Mouse (Mus musculus): ENCODE measurements at regions not wholly inside any gene's neighbourhood (a gene's known extent, or its start where the extent isn't known, plus 50 kb on each side); places are given as distances from the start of the nearest gene placed in this dataset.

DNA sequence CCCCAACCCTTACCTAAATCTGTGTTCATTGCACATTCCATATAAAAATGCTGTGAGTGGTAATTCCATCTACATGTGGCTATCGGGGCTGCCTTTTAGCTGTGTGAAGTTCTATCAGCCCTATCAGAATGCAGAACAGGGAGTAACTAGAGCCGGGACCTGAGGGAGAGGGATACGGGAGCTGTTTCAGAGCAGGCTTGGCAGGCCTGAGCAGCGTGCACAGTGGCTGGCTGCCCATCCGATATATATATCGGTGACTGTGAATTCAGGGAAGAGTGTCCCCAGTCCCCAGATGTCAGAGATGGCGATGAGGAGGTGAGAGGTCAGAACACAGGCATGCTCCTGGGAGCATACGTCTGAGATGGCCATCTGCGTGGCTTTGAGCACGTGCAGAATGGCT is 79.0 kb downstream of the Arl4c start:
- no peaks in the 10 kb centered on the region for H3K36me3 ChIP-seq
- H3K4me3 ChIP-seq, result no peak overlapping the region
- H3K27ac ChIP-seq, result 0 out of 2 replicates have a peak overlapping the region, but pooled peaks have one; percentile 23
- H3K9me3 ChIP-seq, result no peaks in the 10 kb centered on the region
- no peaks in the 10 kb centered on the region for H3K27me3 ChIP-seq (ENCODE audit: insufficient read depth, poor library complexity, severe bottlenecking)
- 57% methylated on average over 10 of the region's 10 CpGs for WGBS
- peak; percentile 23 for DNase-seq (ENCODE audit: low spot score)
- peaks cover 14% of the 10 kb centered on the region for H3K4me1 ChIP-seq (replicated peaks)

GRCm38 (mm10) chr1:88622356-88622755 is 79.7 kb downstream of the Arl4c start:
- Histone ChIP-seq H3K4me3 (no peak overlapping the region), H3K4me1 (replicated peaks) (peaks cover 14% of the 10 kb centered on the region), H3K36me3 (no peaks in the 10 kb centered on the region), H3K27me3 (ENCODE audit: insufficient read depth, poor library complexity, severe bottlenecking) (no peaks in the 10 kb centered on the region), H3K27ac (no peak overlapping the region), H3K9me3 (no peaks in the 10 kb centered on the region)
- no peak for DNase-seq (ENCODE audit: low spot score)
- 85% methylated on average over 6 of the region's 6 CpGs for WGBS

GRCm38 (mm10) chr1:88621214-88621613 is 80.8 kb downstream of the Arl4c start:
- no peak for DNase-seq (ENCODE audit: low spot score)
- no peak overlapping the region for H3K27ac ChIP-seq
- H3K27me3 ChIP-seq (ENCODE audit: insufficient read depth, poor library complexity, severe bottlenecking), result no peaks in the 10 kb centered on the region
- no peaks in the 10 kb centered on the region for H3K9me3 ChIP-seq
- peaks cover 14% of the 10 kb centered on the region for H3K4me1 ChIP-seq (replicated peaks)
- H3K4me3 ChIP-seq, result no peak overlapping the region
- 79% methylated on average over 2 of the region's 2 CpGs for WGBS
- H3K36me3 ChIP-seq, result no peaks in the 10 kb centered on the region

DNA sequence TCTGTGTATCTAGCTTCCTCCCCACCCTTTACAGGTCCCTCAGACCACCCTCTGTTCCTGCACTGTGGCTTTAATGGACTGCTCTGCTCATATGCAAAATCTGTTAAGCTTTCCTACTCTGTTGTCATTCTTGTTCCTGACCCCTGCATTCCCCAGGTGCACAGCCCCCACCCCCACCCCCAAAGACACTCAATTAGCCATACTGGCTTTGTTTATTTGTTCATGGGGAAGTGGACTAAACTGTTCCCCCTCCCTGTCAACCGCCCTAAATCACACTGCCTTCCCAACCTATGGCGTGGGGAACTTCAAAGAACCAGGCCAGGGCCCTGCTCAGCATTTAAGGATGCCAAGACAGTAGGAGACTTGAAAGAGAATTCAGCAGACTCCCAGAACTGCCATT is 89.0 kb downstream of the Arl4c start:
- Histone ChIP-seq H3K36me3 (no peaks in the 10 kb centered on the region), H3K27ac (peak overlapping the region; percentile 9), H3K27me3 (ENCODE audit: insufficient read depth, poor library complexity, severe bottlenecking) (no peaks in the 10 kb centered on the region), H3K9me3 (no peaks in the 10 kb centered on the region), H3K4me3 (no peak overlapping the region), H3K4me1 (replicated peaks) (peaks cover 24% of the 10 kb centered on the region)
- 6% methylated on average over 2 of the region's 2 CpGs for WGBS
- DNase-seq (ENCODE audit: low spot score), result peak; percentile 27

- Histone ChIP-seq H3K4me3 (no peak overlapping the region), H3K36me3 (no peaks in the 10 kb centered on the region), H3K4me1 (replicated peaks) (peaks cover 25% of the 10 kb centered on the region), H3K27ac (peak overlapping the region; percentile 40; the same call in 1 of the 2 replicates), H3K9me3 (no peaks in the 10 kb centered on the region), H3K27me3 (ENCODE audit: insufficient read depth, poor library complexity, severe bottlenecking) (0 out of 2 replicates have a peak, but pooled peaks cover 4% of the 10 kb centered on the region)
- DNase-seq (ENCODE audit: low spot score), result no peak
- 72% methylated on average over 5 of the region's 5 CpGs for WGBS
These were observed 90.8 kb downstream of the Arl4c start for GRCm38 (mm10) chr1:88611241-88611640.

DNA sequence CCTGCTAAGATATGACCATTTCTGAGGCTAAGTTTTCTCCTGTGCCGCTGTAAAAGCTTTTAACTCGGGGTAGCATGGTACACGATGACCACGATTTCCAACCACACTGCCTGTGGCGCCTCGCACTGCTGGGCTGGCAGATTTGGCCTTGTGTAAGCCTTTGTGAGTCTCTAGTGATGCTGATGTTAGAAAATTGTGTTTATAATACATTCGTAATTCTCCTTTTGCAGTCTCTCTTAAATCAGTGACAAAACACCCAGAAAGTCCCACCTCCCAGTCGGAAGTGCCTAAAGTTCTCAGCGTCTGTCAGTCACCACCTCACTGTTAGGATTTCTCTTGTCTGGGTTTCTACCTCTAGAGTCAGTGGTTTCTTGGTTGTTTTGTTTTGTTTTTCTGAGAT is 91.2 kb downstream of the Arl4c start:
- WGBS, result 89% methylated on average over 9 of the region's 9 CpGs
- Histone ChIP-seq H3K4me1 (replicated peaks) (peaks cover 30% of the 10 kb centered on the region), H3K27ac (no peak overlapping the region), H3K4me3 (no peak overlapping the region), H3K36me3 (no peaks in the 10 kb centered on the region), H3K27me3 (ENCODE audit: insufficient read depth, poor library complexity, severe bottlenecking) (0 out of 2 replicates have a peak, but pooled peaks cover 4% of the 10 kb centered on the region), H3K9me3 (no peaks in the 10 kb centered on the region)
- no peak for DNase-seq (ENCODE audit: low spot score)

- H3K27ac ChIP-seq, result no peak overlapping the region
- H3K4me3 ChIP-seq, result no peak overlapping the region
- no peaks in the 10 kb centered on the region for H3K9me3 ChIP-seq
- no peak for DNase-seq (ENCODE audit: low spot score)
- H3K4me1 ChIP-seq (replicated peaks), result peaks cover 34% of the 10 kb centered on the region
- 0 out of 2 replicates have a peak, but pooled peaks cover 4% of the 10 kb centered on the region for H3K27me3 ChIP-seq (ENCODE audit: insufficient read depth, poor library complexity, severe bottlenecking)
- no peaks in the 10 kb centered on the region for H3K36me3 ChIP-seq
- 39% methylated on average over 8 of the region's 8 CpGs for WGBS
These were observed 93.2 kb downstream of the Arl4c start for GRCm38 (mm10) chr1:88608826-88609225.

- Histone ChIP-seq H3K27ac (no peak overlapping the region), H3K9me3 (no peaks in the 10 kb centered on the region), H3K4me1 (replicated peaks) (peaks cover 31% of the 10 kb centered on the region), H3K27me3 (ENCODE audit: insufficient read depth, poor library complexity, severe bottlenecking) (0 out of 2 replicates have a peak, but pooled peaks cover 4% of the 10 kb centered on the region), H3K36me3 (no peaks in the 10 kb centered on the region), H3K4me3 (no peak overlapping the region)
- DNase-seq (ENCODE audit: low spot score), result no peak
- 44% methylated on average over 8 of the region's 8 CpGs for WGBS
These were observed 93.8 kb downstream of the Arl4c start for GRCm38 (mm10) chr1:88608236-88608635.

DNA sequence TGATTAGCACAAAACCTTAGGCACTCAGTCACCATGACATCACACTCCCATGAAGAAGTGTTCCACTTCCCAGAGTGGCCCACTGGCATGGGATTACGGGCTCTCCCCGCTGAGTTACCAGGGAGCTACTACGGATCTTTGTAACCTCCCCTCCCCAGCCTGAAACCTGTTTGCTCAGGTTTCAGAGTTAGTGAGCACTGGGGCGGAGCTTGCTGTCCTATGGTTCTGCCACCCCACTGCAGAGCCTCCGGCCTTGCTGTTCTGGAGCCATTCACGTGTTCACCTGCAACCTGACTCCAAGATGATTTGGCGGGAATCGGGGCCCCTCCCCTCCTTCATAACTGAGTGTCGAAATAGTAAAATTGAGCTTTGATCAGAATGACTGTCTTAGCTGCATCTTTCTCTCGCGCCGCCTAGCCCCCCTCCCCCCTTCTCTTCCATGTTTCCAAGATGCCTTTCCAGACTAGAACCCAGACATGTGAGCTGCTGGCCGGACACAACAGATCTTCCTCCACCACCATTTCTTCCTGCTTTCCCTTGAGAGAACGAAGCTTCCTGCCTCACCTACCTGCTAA is 95.8 kb upstream of the Glrp1 start:
- H3K4me1 ChIP-seq (replicated peaks), result peaks cover 19% of the 10 kb centered on the region
- DNase-seq (ENCODE audit: low spot score), result no peak
- H3K27ac ChIP-seq, result no peak overlapping the region
- H3K9me3 ChIP-seq, result no peaks in the 10 kb centered on the region
- H3K27me3 ChIP-seq (ENCODE audit: insufficient read depth, poor library complexity, severe bottlenecking), result 0 out of 2 replicates have a peak, but pooled peaks cover 4% of the 10 kb centered on the region
- no peaks in the 10 kb centered on the region for H3K36me3 ChIP-seq
- WGBS, result 53% methylated on average over 14 of the region's 14 CpGs
- no peak overlapping the region for H3K4me3 ChIP-seq

- H3K4me1 ChIP-seq (replicated peaks), result peaks cover 9% of the 10 kb centered on the region; the same call in 1 of the 2 replicates
- DNase-seq (ENCODE audit: low spot score), result no peak
- 71% methylated on average over 3 of the region's 3 CpGs for WGBS
- H3K9me3 ChIP-seq, result no peaks in the 10 kb centered on the region
- no peak overlapping the region for H3K4me3 ChIP-seq
- no peak overlapping the region for H3K27ac ChIP-seq
- 0 out of 2 replicates have a peak, but pooled peaks cover 4% of the 10 kb centered on the region for H3K27me3 ChIP-seq (ENCODE audit: insufficient read depth, poor library complexity, severe bottlenecking)
- no peaks in the 10 kb centered on the region for H3K36me3 ChIP-seq
These were observed 92.4 kb upstream of the Glrp1 start for GRCm38 (mm10) chr1:88602241-88602640.

GRCm38 (mm10) chr1:88601801-88602200 is 91.9 kb upstream of the Glrp1 start:
- 76% methylated on average over 8 of the region's 8 CpGs for WGBS
- no peak overlapping the region for H3K4me3 ChIP-seq
- no peaks in the 10 kb centered on the region for H3K36me3 ChIP-seq
- DNase-seq (ENCODE audit: low spot score), result no peak
- H3K4me1 ChIP-seq (replicated peaks), result peaks cover 9% of the 10 kb centered on the region; the same call in 1 of the 2 replicates
- H3K27me3 ChIP-seq (ENCODE audit: insufficient read depth, poor library complexity, severe bottlenecking), result 0 out of 2 replicates have a peak, but pooled peaks cover 2% of the 10 kb centered on the region
- no peaks in the 10 kb centered on the region for H3K9me3 ChIP-seq
- no peak overlapping the region for H3K27ac ChIP-seq

- Histone ChIP-seq H3K27ac (no peak overlapping the region), H3K27me3 (ENCODE audit: insufficient read depth, poor library complexity, severe bottlenecking) (no peaks in the 10 kb centered on the region), H3K36me3 (no peaks in the 10 kb centered on the region), H3K4me1 (replicated peaks) (no peaks in the 10 kb centered on the region), H3K4me3 (no peak overlapping the region), H3K9me3 (no peaks in the 10 kb centered on the region)
- no peak for DNase-seq (ENCODE audit: low spot score)
- 75% methylated on average over 1 of the region's 1 CpGs for WGBS
These were observed 90.3 kb upstream of the Glrp1 start for GRCm38 (mm10) chr1:88600145-88600544.

GRCm38 (mm10) chr1:88594484-88595254 is 84.8 kb upstream of the Glrp1 start:
- Histone ChIP-seq H3K27ac (no peak overlapping the region), H3K27me3 (ENCODE audit: insufficient read depth, poor library complexity, severe bottlenecking) (no peaks in the 10 kb centered on the region)
- DNase-seq (ENCODE audit: low spot score), result no peak

More at GRCm38 (mm10) chr1:88594484-88595254, 84.8 kb upstream of the Glrp1 start:
- H3K4me3 ChIP-seq, result no peak overlapping the region
- WGBS, result 55% methylated on average over 9 of the region's 9 CpGs
- H3K36me3 ChIP-seq, result no peaks in the 10 kb centered on the region
- no peaks in the 10 kb centered on the region for H3K9me3 ChIP-seq
- peaks cover 7% of the 10 kb centered on the region for H3K4me1 ChIP-seq (replicated peaks)
